Mouse (Mus musculus): ENCODE data around the gene Sdhaf2. TPM values are rescaled to one million over a fixed set of nuclear protein-coding genes. Genes with fewer than 3 reads are reported as not detected.

The Sdhaf2 gene
- total RNA-seq, 2 experiments from 2014 or later: 52.6 to 53.3 TPM

GRCm38 (mm10) chr19:10500581-10500980, 25.4 kb downstream of the Sdhaf2 start:
- DNase-seq (ENCODE audit: low spot score in 2 of 2): no peak

GRCm38 (mm10) chr19:10497512-10498160, 28.3 kb downstream of the Sdhaf2 start:
- DNase-seq (ENCODE audit: low spot score in 2 of 2): no peak

- DNase-seq (ENCODE audit: low spot score in 2 of 2): no peak
These were observed 29.0 kb downstream of the Sdhaf2 start for GRCm38 (mm10) chr19:10496976-10497375.

- no peak for DNase-seq (ENCODE audit: low spot score in 2 of 2)
These were observed 30.3 kb downstream of the Sdhaf2 start for GRCm38 (mm10) chr19:10495670-10496069.

DNA sequence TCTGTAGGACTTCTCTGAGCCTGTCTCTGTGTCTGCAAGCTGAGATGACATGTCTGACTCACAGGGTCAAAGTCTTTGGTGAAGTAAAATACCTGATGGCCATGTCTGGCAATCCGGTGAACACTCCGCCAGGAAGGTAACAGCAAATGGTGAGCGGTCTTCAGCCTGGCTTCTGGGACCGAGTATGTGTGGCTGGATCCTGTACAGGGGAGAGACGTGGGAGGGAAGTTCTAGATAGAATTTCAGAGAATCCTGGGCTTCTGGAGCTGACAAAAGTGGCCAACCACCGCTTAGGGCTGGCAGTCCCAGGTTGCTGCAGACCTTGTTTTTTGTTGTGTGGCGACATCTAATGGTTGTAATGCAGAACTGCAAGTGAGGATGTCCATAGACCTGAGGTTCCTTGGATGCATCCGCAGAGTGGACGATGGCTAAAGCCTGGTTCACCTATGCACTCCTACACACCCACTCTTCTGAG, 39.6 kb downstream of the Sdhaf2 start:
- DNase-seq (ENCODE audit: low spot score in 2 of 2): peak; percentile 61 to 69

GRCm38 (mm10) chr19:10482703-10483102, 43.2 kb downstream of the Sdhaf2 start, which contains the start of gene Ppp1r32:
TSS of gene Ppp1r32 (minus strand) at chr19:10482928.
- DNase-seq (ENCODE audit: low spot score in 2 of 2): no peak

GRCm38 (mm10) chr19:10479541-10479940, 46.4 kb downstream of the Sdhaf2 start:
- no peak for DNase-seq (ENCODE audit: low spot score in 2 of 2)

DNA sequence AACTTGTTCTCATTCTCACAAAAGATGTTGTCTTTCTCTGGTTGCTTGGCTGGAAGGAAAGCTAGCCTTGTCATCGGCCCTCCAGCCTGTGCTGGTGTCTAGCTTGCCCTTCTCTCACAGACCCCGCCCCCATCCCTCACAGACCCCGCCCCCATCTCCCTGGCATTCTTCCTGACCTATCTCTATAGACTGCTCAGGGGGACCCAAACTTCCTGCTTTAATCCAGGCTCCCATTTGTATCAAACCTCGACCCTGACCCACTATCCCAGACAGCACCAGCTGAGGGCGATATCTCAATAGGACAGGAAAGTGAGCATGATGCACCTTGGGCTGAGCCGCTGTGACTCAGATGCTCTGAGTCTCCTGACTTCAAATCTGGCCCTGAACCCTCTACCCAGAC, 52.2 kb downstream of the Sdhaf2 start:
- DNase-seq (ENCODE audit: low spot score in 2 of 2): no peak

- DNase-seq (ENCODE audit: low spot score in 2 of 2): no peak
These were observed 53.0 kb downstream of the Sdhaf2 start for GRCm38 (mm10) chr19:10472958-10473357.

GRCm38 (mm10) chr19:10469171-10469658, 56.7 kb downstream of the Sdhaf2 start:
- peak; percentile 47 to 49 for DNase-seq (ENCODE audit: low spot score in 2 of 2)

GRCm38 (mm10) chr19:10464427-10464826, 61.5 kb downstream of the Sdhaf2 start:
- no peak for DNase-seq (ENCODE audit: low spot score in 2 of 2)

GRCm38 (mm10) chr19:10461584-10461983, 64.4 kb downstream of the Sdhaf2 start:
- no peak for DNase-seq (ENCODE audit: low spot score in 2 of 2)

DNA sequence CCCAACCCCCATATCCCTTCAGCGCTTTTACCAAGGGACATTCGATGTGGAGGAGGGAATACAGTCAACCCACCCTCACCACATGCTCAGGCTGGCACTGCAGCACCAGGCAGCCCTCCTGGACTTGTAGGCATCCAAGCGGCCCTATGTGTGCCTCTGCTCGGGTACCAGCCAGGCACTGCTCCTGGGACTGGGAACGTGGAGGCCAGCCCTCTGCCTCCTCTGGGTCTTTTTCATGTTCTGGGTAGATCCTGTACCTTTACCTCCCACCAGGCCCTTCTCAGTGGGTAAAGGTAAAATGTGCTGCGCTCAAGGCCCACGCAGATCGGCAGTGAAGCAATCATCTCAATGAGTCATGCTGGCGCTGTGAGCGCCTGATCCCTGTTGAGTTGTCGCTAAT, 66.0 kb downstream of the Sdhaf2 start:
- DNase-seq (ENCODE audit: low spot score in 2 of 2): no peak

- DNase-seq (ENCODE audit: low spot score in 2 of 2): no peak
These were observed 67.8 kb downstream of the Sdhaf2 start for GRCm38 (mm10) chr19:10458096-10458495.

GRCm38 (mm10) chr19:10457484-10457800, 68.5 kb downstream of the Sdhaf2 start:
- DNase-seq (ENCODE audit: low spot score in 2 of 2): peak; percentile 67 to 75

DNA sequence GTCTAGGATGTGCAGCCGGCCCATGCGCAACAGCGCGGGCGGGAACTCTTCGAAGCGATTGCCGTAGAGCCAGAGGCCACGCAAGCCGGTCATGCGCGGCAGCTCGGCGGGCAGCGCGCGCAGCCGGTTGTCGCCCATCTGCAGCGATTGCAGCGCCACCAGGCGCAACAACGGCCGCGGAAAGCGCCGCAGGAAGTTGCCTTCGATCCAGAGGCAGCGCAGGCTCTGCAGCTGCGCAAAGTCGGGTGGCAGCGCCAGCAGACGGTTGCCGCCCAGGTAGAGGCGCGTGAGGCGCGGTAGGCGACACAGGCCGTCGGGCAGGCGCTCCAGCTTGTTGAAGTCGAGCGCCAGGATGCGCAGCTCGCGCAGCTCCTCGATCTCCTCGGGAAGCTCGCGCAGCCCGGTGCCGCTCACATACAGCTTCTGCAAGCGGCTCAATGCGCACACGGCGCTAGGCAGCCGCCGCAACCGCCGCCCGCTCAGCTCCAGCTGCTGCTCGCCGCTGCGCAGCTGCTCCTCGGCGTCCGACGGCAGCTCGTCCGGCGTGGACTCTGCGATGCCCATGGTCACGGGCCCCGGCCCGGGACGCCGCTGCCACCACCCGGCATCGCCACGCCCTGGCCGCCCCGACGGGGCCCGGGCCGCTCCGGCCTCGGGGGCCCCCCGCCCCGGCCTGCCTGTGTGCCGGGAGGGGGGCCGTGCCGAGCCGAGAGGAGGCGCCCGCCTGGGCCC, 69.0 kb downstream of the Sdhaf2 start, which contains the start of gene Lrrc10b:
Gene Lrrc10b (minus strand): TSS at position 722 of the 732 bp plus-strand sequence.
- peak; percentile 68 to 74 for DNase-seq (ENCODE audit: low spot score in 2 of 2)

DNA sequence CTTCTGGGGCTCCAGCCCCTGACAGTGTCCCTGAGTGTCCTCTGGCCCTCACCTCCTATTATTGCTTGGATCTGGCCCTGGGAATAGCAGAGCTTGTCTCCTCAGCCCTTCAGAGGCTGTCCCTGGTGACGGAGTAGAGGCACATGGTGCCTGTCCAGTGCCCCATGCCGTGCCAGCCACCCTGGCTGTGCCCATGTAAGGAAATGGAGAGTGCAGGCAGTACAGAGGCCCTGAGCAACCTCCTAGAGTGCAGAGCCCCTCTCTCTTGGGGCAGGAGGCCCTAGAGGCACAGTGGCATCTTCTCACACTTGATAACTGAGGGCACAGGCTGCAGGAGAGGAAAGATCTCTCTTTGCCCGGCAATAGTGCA, 70.5 kb downstream of the Sdhaf2 start:
- DNase-seq (ENCODE audit: low spot score in 2 of 2): no peak

DNA sequence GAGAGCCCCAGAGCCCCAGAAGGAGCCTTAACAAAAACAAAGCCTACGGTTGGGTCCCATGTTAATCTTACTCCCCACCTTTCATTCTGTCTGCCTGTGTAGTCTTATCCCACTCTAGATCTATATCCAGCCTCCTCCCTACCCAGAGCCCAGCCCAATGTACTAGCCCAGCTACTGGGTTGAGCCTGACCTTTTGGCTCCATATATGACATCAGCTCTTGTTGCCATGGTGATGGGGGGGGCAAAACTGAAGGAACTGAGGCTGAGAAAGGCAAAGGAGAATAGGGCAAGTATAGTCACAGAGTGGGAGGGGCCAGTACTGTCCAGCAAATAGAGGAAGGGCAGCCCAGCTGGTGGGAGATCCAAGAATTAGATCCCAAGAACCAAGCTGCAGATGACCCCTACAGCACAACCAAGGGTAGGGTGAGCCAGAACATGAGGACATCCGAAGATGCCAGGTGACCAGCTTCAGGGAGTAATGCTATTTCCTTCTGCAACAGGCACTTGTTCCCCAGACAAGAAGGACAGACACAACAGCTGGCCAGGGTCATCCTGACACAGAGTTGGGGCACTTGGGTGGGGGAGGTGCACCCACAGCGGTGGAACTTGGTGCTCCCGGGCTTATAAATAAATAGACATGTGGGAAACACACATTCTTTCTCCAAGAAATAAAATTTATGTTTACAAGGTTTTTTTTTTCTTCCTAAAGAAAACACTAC, 71.1 kb downstream of the Sdhaf2 start:
- DNase-seq (ENCODE audit: low spot score in 2 of 2): no peak
